Mouse (Mus musculus) embryonic fibroblast, embryonic 13.5 days (primary cell): Measurements from ENCODE around the gene Gm10638.

ENCODE experiments used
- CTCF ChIP-seq: IDR thresholded peaks from 2 replicates; pipeline ENCODE4 v1.5.1; 2011; ENCODE audit warnings: mild to moderate bottlenecking, control low read depth, low read length, moderate library complexity, borderline replicate concordance; ENCODE audit not compliant: insufficient read depth
- POLR2A ChIP-seq: IDR thresholded peaks from 2 replicates; pipeline ENCODE4 v1.6.1; 2011; ENCODE audit warnings: low read depth, mild to moderate bottlenecking, control low read depth, low read length, moderate library complexity

DNA sequence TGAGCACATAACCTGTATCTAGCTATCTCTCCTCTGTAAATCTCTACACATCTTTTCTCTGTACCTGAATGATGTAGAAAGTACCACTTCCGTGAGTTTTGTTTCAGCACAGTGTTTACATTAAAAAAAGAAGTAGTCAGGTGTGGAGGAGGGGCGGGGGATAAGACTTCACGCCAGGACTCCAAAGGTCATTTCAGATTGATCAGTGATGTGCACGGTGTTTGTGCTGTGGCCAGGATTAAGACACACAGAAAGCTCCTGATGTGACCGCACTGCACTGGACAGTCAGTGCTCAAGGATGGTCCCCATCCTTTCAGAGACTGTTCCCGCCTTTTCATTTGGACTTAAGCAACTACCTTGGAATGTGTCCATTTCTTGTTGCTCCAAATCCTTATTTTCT lies 15.2 kb downstream of the Gm10638 start:
- TF ChIP-seq CTCF (no peak), POLR2A (no peak)
